Mouse (Mus musculus) left cerebral cortex, adult 2 months (tissue): ENCODE data around the gene Fam181a. TPM values are rescaled to one million over a fixed set of nuclear protein-coding genes. Genes with fewer than 3 reads are reported as not detected.

Experiments used
- DNase-seq, 2 experiments: peaks; one replicate each; pipeline ENCODE4 v3.0.0; 2021 to 2022; ENCODE audit warnings: low spot score in 2 of 2, mixed read lengths in 1 of 2; ENCODE audit errors: extremely low spot score in 1 of 2
- H3K27ac ChIP-seq: fragments of 200-600 bp; 2 replicates; pipeline ENCODE4 v1.8.1; 2022
- H3K4me3 ChIP-seq: fragments of 200-600 bp; 2 replicates; pipeline ENCODE4 v1.8.1; 2022
- CTCF ChIP-seq: fragments of 200-600 bp; IDR thresholded peaks from 2 replicates; pipeline ENCODE4 v1.8.1; 2022; ENCODE audit warnings: antibody characterized with exemption, mild to moderate bottlenecking, moderate library complexity
- intact Hi-C: fragments of 180-260 bp; cut with DNase I; formaldehyde crosslinking; loops from one replicate; pipeline ENCODE4 v1.15.1; 2025
- total RNA-seq, 2 experiments: library from RNA; stranded (reverse); gene quantifications; 2 replicates each; pipeline ENCODE4 v1.2.3; 2021

The Fam181a gene
- total RNA-seq, 2 experiments from 2014 or later = 1.6 to 2.6 TPM

DNA sequence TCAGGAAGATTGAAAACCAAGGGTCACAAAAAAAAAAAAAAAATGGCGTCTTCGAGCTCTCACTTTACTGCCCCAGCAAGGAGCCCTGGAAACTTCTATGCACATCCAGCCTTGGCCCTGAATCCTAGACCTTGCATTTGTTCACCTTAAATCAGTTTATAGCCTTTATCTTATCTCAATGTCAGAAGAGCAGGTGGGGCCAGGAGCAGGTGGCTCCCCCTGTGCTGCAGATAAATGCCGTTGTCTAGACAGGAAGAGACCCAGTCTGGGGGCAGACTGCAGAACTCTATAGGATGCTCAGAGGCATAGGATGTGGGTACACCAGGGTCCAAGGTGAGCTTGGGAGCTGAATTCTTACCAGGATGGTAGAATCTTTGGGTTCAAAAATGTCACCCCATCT, 18.4 kb upstream of the Fam181a start:
- intact Hi-C loops = no loop called here
- no peak for DNase-seq
- no peak overlapping the region for H3K4me3 ChIP-seq
- no peak for TF ChIP-seq CTCF
- no peak overlapping the region for H3K27ac ChIP-seq

DNA sequence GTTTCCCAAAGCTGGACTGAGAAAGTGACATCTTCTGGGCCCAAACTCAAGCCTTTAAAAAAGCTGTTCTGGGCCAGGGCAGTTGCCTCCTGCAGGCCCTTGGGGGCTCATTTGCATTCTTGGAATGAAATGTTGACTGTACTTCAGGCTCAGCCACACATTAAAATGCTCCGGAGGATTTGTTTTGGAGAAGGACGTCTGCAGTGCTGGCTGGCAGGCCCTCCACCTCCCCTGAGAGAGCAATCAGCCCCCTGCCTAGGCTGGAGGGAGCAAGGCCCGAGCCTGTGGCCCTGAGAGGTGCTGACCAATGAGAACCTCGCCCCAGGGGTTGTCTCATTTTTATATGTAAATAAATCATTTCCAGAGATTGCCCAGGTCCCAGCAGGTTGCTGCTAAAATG, 14.5 kb upstream of the Fam181a start:
- Histone ChIP-seq H3K4me3 (no peak overlapping the region), H3K27ac (no peak overlapping the region)
- no peak for DNase-seq
- TF ChIP-seq CTCF = no peak
- intact Hi-C loops = no loop called here

DNA sequence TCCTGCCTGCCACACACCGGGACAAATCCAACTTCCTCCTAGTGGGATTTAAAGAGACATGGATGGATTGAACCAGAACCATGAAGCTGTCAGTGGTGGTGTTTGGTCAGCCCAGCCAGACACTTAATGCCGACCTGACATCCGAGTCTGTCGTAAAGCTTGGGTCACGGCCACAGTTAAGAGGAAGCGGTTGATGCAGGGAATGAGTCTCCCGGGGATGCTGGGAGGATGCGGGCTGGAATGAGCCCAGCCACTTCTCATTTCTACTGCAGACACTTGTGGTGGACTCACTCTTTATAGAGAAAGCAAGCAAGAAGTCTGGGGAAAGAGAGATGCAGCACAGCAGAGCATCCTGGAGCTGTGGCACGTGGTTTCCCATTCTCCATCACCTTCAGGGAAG, 10.3 kb upstream of the Fam181a start:
- intact Hi-C loops = loop anchor here (5.0 kb wide), 1 partner anchor 58 kb away; the partner anchor contains the start of gene Prima1
- TF ChIP-seq CTCF = no peak
- H3K4me3 ChIP-seq = no peak overlapping the region
- no peak for DNase-seq
- no peak overlapping the region for H3K27ac ChIP-seq

DNA sequence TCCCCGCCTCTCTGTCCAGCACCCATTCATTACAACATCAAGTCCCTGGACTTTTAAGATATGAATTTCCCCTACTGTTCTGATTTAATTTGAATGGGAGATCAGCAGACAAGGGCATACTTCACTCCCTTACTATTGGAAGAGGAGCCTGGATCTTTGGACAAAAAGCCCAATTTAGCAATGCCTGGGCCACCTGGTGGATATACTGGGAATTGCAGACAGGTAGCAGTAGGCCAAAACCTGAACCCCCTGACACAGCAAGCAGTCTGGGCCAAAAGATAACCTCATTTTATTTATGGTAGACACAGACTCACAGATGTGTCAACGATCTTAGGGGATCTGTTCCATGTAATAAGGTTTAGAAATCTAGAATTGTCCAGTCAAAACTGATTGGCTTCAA, 9.1 kb upstream of the Fam181a start:
- no peak overlapping the region for H3K27ac ChIP-seq
- intact Hi-C loops = loop anchor here (1.0 to 5.0 kb wide), 3 partner anchors 39 to 159 kb away; partner anchors contain the start of gene Prima1
- peak; percentile 69 to 77 for DNase-seq
- H3K4me3 ChIP-seq = no peak overlapping the region
- TF ChIP-seq CTCF = peak; percentile 95

DNA sequence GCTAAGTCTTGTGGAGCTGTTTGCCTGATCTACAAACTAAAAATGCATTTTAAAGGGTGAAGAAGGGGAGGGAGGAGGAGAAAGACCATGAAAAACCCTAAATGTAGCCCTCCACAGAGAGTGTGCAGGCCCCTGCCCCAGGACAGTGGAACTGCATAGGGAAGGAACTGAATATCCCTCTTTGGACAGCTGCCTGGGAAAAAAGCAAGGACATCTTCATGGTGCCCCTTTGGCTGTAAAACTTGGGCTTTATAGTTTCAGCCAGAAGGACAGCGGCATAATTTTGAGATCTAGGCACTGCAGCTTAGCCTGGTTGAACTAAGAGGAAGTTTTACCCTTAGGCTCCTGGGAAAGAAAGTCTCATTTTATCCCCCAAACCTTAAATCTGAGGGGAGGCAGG, 7.8 kb upstream of the Fam181a start:
- Histone ChIP-seq H3K27ac (no peak overlapping the region), H3K4me3 (no peak overlapping the region)
- intact Hi-C loops = loop anchor here (5.0 kb wide), 1 partner anchor 61 kb away; the partner anchor contains the start of gene Prima1
- DNase-seq = no peak
- TF ChIP-seq CTCF = no peak

DNA sequence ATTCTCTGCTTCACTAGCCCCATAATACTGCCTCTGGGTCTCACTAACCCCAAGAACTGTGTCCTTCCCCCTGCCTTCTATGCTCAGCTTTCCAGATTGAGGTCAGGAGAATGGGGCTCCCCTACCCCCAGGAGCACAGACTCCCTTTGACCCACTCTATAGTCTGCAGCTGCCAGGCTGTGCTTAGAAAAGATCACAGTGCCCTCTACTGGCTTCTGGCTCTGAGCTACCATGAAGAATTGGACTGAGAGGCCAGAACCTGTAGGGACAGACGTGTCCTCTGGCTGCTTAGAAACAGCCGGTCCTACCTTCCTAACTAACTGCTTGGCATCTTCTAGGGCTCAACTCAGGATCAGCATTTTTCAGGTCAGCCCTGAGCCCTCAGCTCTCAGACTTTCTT, 4.6 kb upstream of the Fam181a start:
- H3K4me3 ChIP-seq = no peak overlapping the region
- H3K27ac ChIP-seq = no peak overlapping the region
- peak; percentile 53 for TF ChIP-seq CTCF
- DNase-seq = peak; percentile 31 to 36
- intact Hi-C loops = loop anchor here (1.0 kb wide), 1 partner anchor 164 kb away; no protein-coding TSS in a partner anchor

DNA sequence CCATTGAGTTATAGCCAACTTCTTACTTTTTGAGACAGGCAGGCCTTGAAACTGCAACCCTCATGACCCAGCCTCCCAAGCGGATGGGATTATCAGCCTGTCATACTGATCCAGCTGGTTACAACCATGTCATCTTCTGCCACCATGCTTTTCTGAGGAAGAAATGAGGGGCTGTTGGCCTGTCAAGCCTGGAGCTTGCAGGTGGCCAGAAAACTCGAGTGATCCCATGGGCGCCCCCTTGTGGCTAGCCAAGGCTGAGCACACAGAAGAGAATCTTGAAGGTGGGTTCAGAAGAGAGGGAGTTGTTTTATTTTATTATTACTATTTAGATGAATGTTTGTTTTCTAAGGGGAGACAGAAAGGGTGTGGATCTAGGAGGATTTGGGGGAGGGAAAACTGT, 4.1 kb upstream of the Fam181a start:
- Histone ChIP-seq H3K4me3 (no peak overlapping the region), H3K27ac (no peak overlapping the region)
- intact Hi-C loops = loop anchor here (1.0 kb wide), 1 partner anchor 164 kb away; no protein-coding TSS in a partner anchor
- DNase-seq = peak in 1 of 2 experiments; percentile 43
- TF ChIP-seq CTCF = peak; percentile 61

DNA sequence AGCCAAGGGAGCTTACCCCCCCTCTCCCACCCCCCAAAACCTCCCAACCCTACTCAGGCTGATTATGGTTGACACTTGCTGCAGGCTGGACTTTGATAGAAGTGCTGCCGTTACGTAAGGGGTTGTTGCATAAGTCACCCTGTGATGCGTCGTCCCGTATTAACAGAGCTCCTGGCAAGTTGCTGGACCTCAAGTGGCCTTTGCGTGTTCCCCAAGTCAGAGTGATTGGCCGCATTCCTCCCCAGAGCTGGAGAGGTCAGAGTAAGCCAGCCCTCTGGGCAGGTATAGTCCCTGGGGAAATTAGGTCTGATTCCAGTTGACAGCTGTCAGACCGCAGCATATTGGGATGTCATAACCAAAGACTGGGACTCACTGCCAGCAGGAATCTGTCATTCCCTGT, 1.1 kb downstream of the Fam181a start:
- no peak for TF ChIP-seq CTCF
- DNase-seq = no peak
- Histone ChIP-seq H3K27ac (no peak overlapping the region), H3K4me3 (no peak overlapping the region)
- intact Hi-C loops = no loop called here

DNA sequence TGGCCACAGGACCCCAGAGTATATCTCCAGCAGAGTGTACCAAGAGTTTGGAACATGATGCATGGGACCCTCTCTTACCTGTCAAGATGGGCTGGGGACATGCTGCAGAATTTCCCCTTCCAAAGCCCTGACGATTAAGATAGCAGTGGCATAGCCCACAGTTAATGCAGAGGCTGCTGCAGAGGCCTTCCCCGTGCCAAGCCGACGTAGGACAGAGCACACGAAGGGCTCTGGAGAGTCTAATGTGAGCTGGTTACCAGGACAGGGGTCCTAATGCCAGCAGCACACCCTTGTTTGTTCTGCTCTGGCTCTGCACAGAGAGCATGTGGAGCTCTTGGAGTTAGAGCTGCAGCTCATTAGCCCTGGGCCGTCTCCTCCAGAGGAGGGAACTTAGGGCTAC, 2.5 kb downstream of the Fam181a start:
- no peak overlapping the region for H3K4me3 ChIP-seq
- no peak for DNase-seq
- intact Hi-C loops = no loop called here
- no peak for TF ChIP-seq CTCF
- no peak overlapping the region for H3K27ac ChIP-seq

DNA sequence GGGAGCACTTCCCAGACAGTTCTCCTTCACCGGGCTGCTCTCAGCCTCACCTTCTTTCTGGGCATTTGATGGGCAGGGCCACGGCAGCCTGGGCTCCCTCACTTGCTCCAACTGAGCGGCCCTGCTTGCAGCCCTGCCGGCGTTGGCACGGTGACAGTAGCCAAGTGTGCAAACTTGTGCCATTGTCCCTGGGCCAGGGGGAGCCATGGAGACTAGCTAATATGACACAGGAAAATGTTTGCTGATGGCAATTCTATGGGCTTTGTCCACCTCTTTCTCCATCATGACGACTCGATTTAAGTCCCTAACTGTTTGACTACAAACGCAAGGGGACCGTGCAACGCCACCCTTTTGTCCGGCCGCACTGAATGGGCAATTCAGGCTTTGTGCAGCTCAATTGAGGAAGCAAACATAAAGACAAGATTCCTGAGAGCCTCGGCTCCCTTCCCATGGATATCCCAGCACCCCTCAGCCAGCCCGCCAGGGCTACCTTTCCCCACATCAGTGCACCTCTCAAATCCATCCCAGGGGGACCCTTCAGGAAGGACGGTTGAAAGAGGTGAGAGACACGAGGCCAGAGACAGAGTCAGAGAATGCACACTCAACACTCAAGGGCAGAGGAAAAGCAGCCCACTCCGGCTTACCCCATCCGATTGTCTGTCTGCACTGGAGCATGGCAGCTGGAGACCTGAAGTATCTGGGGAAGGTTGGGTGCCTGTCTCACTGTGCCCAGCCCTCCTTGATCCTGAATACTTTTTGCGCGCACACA, 3.3 kb downstream of the Fam181a start:
- intact Hi-C loops = no loop called here
- no peak for TF ChIP-seq CTCF

GRCm38 (mm10) chr12:103314640-103315361, 4.0 kb downstream of the Fam181a start:
- intact Hi-C loops = no loop called here
- Histone ChIP-seq H3K4me3 (peak overlapping the region; percentile 34), H3K27ac (no peak overlapping the region)
- TF ChIP-seq CTCF = no peak
- DNase-seq = no peak

More for the DNA sequence above, 3.3 kb downstream of the Fam181a start:
- DNase-seq = peak in 1 of 2 experiments; percentile 45
- Histone ChIP-seq H3K4me3 (no peak overlapping the region), H3K27ac (no peak overlapping the region)

- Histone ChIP-seq H3K27ac (no peak overlapping the region), H3K4me3 (no peak overlapping the region)
- no peak for DNase-seq
- intact Hi-C loops = no loop called here
- no peak for TF ChIP-seq CTCF
Observed at GRCm38 (mm10) chr12:103315831-103316545, 5.2 kb downstream of the Fam181a start.
